Mouse (Mus musculus) midbrain, embryonic 14.5 days (tissue): ENCODE measurements at regions not wholly inside any gene's neighbourhood (a gene's known extent, or its start where the extent isn't known, plus 50 kb on each side); places are given as distances from the start of the nearest gene placed in this dataset.
A peak's percentile ranks its signal among the peaks of the same experiment; 100 is the strongest.

Experiments
- ATAC-seq: fragments of 200-750 bp; cut with Nextera tagmentation; 2 replicates; pipeline ENCODE4 v1.8.0; 2017; ENCODE audit warnings: moderate number of reproducible peaks, moderate library complexity; ENCODE audit not compliant: low FRiP score, low TSS enrichment
- DNase-seq: peaks from one replicate; pipeline ENCODE4 v3.0.0-alpha.2; 2015
- H3K27ac ChIP-seq: fragments of 300-500 bp; sonication (generic); replicated peaks from 2 replicates; pipeline ENCODE4 v1.5.1; 2014; ENCODE audit warnings: mild to moderate bottlenecking, low read depth, low read length, moderate library complexity
- H3K27me3 ChIP-seq: fragments of 300-500 bp; sonication (generic); 2 replicates; pipeline ENCODE4 v1.6.1; 2014; ENCODE audit warnings: low read length, control low read depth, mixed read lengths; ENCODE audit not compliant: control insufficient read depth, insufficient read depth
- H3K36me3 ChIP-seq: fragments of 300-500 bp; sonication (generic); 2 replicates; pipeline ENCODE4 v1.6.1; 2014; ENCODE audit warnings: low read length, control low read depth; ENCODE audit not compliant: control insufficient read depth, insufficient read depth
- H3K4me1 ChIP-seq: fragments of 300-500 bp; sonication (generic); 2 replicates; pipeline ENCODE4 v1.6.1; 2014; ENCODE audit warnings: mild to moderate bottlenecking, antibody characterized with exemption, low read length, control low read depth; ENCODE audit not compliant: control insufficient read depth, insufficient read depth
- H3K4me2 ChIP-seq: fragments of 300-500 bp; sonication (generic); 2 replicates; pipeline ENCODE4 v1.6.1; 2014; ENCODE audit warnings: mild to moderate bottlenecking, low read length, moderate library complexity
- H3K4me3 ChIP-seq: fragments of 300-500 bp; sonication (generic); replicated peaks from 2 replicates; pipeline ENCODE4 v1.5.1; 2014; ENCODE audit warnings: low read depth, low read length
- H3K9ac ChIP-seq: fragments of 300-500 bp; sonication (generic); replicated peaks from 2 replicates; pipeline ENCODE4 v1.6.1; 2014; ENCODE audit warnings: mild to moderate bottlenecking, low read length, moderate library complexity
- H3K9me3 ChIP-seq: fragments of 300-500 bp; sonication (generic); 2 replicates; pipeline ENCODE4 v1.6.1; 2016; ENCODE audit warnings: low read length, control low read depth, mixed read lengths; ENCODE audit not compliant: control insufficient read depth
- WGBS: fragments of 180-500 bp; shearing (Covaris S2); extraction: QIAGEN DNeasy Blood & Tissue Kit; methylation state at CpG from one replicate; pipeline ENCODE4 v1.1.7; 2014; 5-methylcytosine and 5-hydroxymethylcytosine counted together

DNA sequence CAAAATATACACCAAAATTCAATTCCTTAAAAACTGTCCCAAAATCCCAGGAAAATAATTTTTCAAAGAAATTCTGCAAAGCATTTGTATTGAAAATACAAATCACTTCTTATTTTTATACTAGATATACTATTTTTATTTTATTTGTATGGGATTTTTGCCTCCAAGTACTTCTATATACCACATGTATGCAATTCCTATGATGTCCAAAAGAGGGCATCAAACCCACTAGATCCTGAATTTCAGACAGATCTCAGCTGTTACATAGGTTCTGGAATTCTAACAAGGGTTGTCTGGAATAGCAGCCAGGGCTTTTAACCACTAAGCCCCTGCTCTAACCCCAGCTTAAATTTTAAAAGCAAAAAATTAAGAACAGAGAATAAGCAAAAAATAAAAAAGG is 185.2 kb upstream of the Dgkb start:
- no peak overlapping the region for H3K27ac ChIP-seq
- no peak for ATAC-seq
- no peak overlapping the region for H3K4me2 ChIP-seq
- no peaks in the 10 kb centered on the region for H3K4me1 ChIP-seq
- peak; percentile 15 for DNase-seq
- H3K4me3 ChIP-seq = no peak overlapping the region
- H3K36me3 ChIP-seq = no peaks in the 10 kb centered on the region
- H3K9ac ChIP-seq = no peak overlapping the region
- no peaks in the 10 kb centered on the region for H3K9me3 ChIP-seq
- no peaks in the 10 kb centered on the region for H3K27me3 ChIP-seq

DNA sequence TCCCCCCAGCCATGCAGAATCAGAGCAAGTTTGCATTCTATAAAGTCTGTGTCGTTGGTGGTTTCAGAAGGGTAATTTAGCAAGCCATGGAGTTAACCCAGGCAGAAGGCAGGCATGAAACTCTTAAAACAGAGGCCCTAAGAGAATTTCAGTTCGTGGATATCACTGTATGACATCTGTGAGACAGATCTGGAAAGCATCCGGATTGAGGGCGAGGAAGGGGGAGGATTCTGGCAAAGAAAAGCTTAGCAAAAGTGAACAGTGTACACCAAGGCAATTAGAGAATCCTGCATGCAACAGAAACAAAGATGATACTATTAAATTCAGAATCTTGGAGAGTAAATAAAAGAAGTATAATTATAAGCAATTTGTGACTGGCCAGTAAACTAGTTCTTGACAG is 184.2 kb upstream of the Dgkb start:
- ATAC-seq (no peak), DNase-seq (no peak)
- H3K4me1 ChIP-seq = no peaks in the 10 kb centered on the region
- no peak overlapping the region for H3K4me2 ChIP-seq
- no peaks in the 10 kb centered on the region for H3K27me3 ChIP-seq
- no peak overlapping the region for H3K9ac ChIP-seq
- H3K9me3 ChIP-seq = no peaks in the 10 kb centered on the region
- 86% methylated on average over 4 of the region's 4 CpGs for WGBS
- no peaks in the 10 kb centered on the region for H3K36me3 ChIP-seq
- no peak overlapping the region for H3K4me3 ChIP-seq
- H3K27ac ChIP-seq = no peak overlapping the region

GRCm38 (mm10) chr12:37646186-37646585 is 171.3 kb upstream of the Dgkb start:
- no peak for DNase-seq
- 68% methylated on average over 3 of the region's 3 CpGs for WGBS

GRCm38 (mm10) chr12:37653287-37653686 is 164.2 kb upstream of the Dgkb start:
- H3K4me1 ChIP-seq = no peaks in the 10 kb centered on the region
- no peak overlapping the region for H3K4me3 ChIP-seq
- DNase-seq (no peak), ATAC-seq (no peak)
- no peaks in the 10 kb centered on the region for H3K27me3 ChIP-seq
- no peak overlapping the region for H3K27ac ChIP-seq
- H3K9ac ChIP-seq = no peak overlapping the region
- no peaks in the 10 kb centered on the region for H3K36me3 ChIP-seq
- no peaks in the 10 kb centered on the region for H3K9me3 ChIP-seq
- WGBS = 73% methylated on average over 4 of the region's 4 CpGs
- H3K4me2 ChIP-seq = no peak overlapping the region

More at GRCm38 (mm10) chr12:37646186-37646585, 171.3 kb upstream of the Dgkb start:
- no peak overlapping the region for H3K27ac ChIP-seq
- H3K27me3 ChIP-seq = no peaks in the 10 kb centered on the region
- ATAC-seq = no peak
- H3K36me3 ChIP-seq = no peaks in the 10 kb centered on the region
- no peaks in the 10 kb centered on the region for H3K4me1 ChIP-seq
- H3K4me3 ChIP-seq = no peak overlapping the region
- H3K4me2 ChIP-seq = no peak overlapping the region
- no peak overlapping the region for H3K9ac ChIP-seq
- H3K9me3 ChIP-seq = no peaks in the 10 kb centered on the region

GRCm38 (mm10) chr12:37654256-37654655 is 163.3 kb upstream of the Dgkb start:
- H3K27ac ChIP-seq = no peak overlapping the region
- ATAC-seq = no peak
- no peak for DNase-seq

GRCm38 (mm10) chr12:37660016-37660415 is 157.5 kb upstream of the Dgkb start:
- Histone ChIP-seq H3K36me3 (no peaks in the 10 kb centered on the region), H3K4me1 (no peaks in the 10 kb centered on the region), H3K27me3 (no peaks in the 10 kb centered on the region), H3K4me2 (no peak overlapping the region), H3K4me3 (no peak overlapping the region), H3K9ac (no peak overlapping the region), H3K27ac (no peak overlapping the region), H3K9me3 (no peaks in the 10 kb centered on the region)
- ATAC-seq (no peak), DNase-seq (no peak)
- 79% methylated on average over 1 of the region's 1 CpGs for WGBS

More at GRCm38 (mm10) chr12:37654256-37654655, 163.3 kb upstream of the Dgkb start:
- Histone ChIP-seq H3K9ac (no peak overlapping the region), H3K4me3 (no peak overlapping the region), H3K4me2 (no peak overlapping the region), H3K27me3 (no peaks in the 10 kb centered on the region), H3K4me1 (no peaks in the 10 kb centered on the region), H3K9me3 (no peaks in the 10 kb centered on the region), H3K36me3 (no peaks in the 10 kb centered on the region)

- Histone ChIP-seq H3K4me2 (no peak overlapping the region), H3K9me3 (no peaks in the 10 kb centered on the region), H3K36me3 (no peaks in the 10 kb centered on the region), H3K4me1 (no peaks in the 10 kb centered on the region), H3K27ac (no peak overlapping the region), H3K27me3 (no peaks in the 10 kb centered on the region), H3K4me3 (no peak overlapping the region), H3K9ac (no peak overlapping the region)
- DNase-seq (peak; percentile 53), ATAC-seq (no peak)
These were observed 134.9 kb upstream of the Dgkb start for GRCm38 (mm10) chr12:37682455-37683110.

GRCm38 (mm10) chr12:37692584-37692983 is 124.9 kb upstream of the Dgkb start:
- H3K36me3 ChIP-seq = no peaks in the 10 kb centered on the region
- H3K4me1 ChIP-seq = no peaks in the 10 kb centered on the region
- DNase-seq (peak; percentile 33), ATAC-seq (peak; percentile 46; the same call in 1 of the 2 replicates)
- 71% methylated on average over 2 of the region's 2 CpGs for WGBS
- H3K27me3 ChIP-seq = no peaks in the 10 kb centered on the region
- no peaks in the 10 kb centered on the region for H3K9me3 ChIP-seq
- no peak overlapping the region for H3K9ac ChIP-seq
- no peak overlapping the region for H3K4me2 ChIP-seq
- H3K4me3 ChIP-seq = no peak overlapping the region
- H3K27ac ChIP-seq = no peak overlapping the region
